Mouse (Mus musculus) embryonic facial prominence, embryonic 12.5 days (tissue): ENCODE measurements around the gene U2af1. TPM values are rescaled to one million over a fixed set of nuclear protein-coding genes. Genes with fewer than 3 reads are reported as not detected.
"Not testable (repeated sequence)": the region's sequence is repeated elsewhere in the genome, so short reads cannot be mapped to it uniquely, and the experiment has no call there.

Source experiments
- ATAC-seq: fragments of 200-750 bp; cut with Nextera tagmentation; 2 replicates; pipeline ENCODE4 v1.8.0; 2017; ENCODE audit not compliant: insufficient number of reproducible peaks, insufficient read depth, low FRiP score, low TSS enrichment
- H3K27ac ChIP-seq: fragments of 300-500 bp; sonication (generic); 2 replicates; pipeline ENCODE4 v1.5.1; 2016; ENCODE audit warnings: mild to moderate bottlenecking
- H3K27me3 ChIP-seq: fragments of 300-500 bp; sonication (generic); 2 replicates; pipeline ENCODE4 v1.6.1; 2016; ENCODE audit warnings: mild to moderate bottlenecking, moderate library complexity
- H3K36me3 ChIP-seq: fragments of 300-500 bp; sonication (generic); 2 replicates; pipeline ENCODE4 v1.6.1; 2016; ENCODE audit warnings: mild to moderate bottlenecking
- H3K4me1 ChIP-seq: fragments of 300-500 bp; sonication (generic); 2 replicates; pipeline ENCODE4 v1.6.1; 2016
- H3K4me2 ChIP-seq: fragments of 300-500 bp; sonication (generic); replicated peaks from 2 replicates; pipeline ENCODE4 v1.6.1; 2016; ENCODE audit warnings: mild to moderate bottlenecking, moderate library complexity
- H3K4me3 ChIP-seq: fragments of 300-500 bp; sonication (generic); 2 replicates; pipeline ENCODE4 v1.5.1; 2016; ENCODE audit warnings: mild to moderate bottlenecking
- H3K9ac ChIP-seq: fragments of 300-500 bp; sonication (generic); 2 replicates; pipeline ENCODE4 v1.6.1; 2016; ENCODE audit warnings: mild to moderate bottlenecking, moderate library complexity
- H3K9me3 ChIP-seq: fragments of 300-500 bp; sonication (generic); 2 replicates; pipeline ENCODE4 v1.6.1; 2016; ENCODE audit warnings: mild to moderate bottlenecking, moderate library complexity
- WGBS: fragments of 180-500 bp; shearing (Covaris S2); methylation state at CpG from one replicate; pipeline ENCODE4 v1.1.7; 2016; 5-methylcytosine and 5-hydroxymethylcytosine counted together
- polyA plus RNA-seq: library from polyadenylated mRNA; unstranded; fragments of >200 nt; fragmentation: Nextera tagmentation; extraction: Ambion mirVana; gene quantifications from 2 replicates; pipeline ENCODE4 v1.2.1, GENCODE M21; 2016

U2af1 gene
- polyA plus RNA-seq = 378 and 390 TPM in 2 replicates

- WGBS = under 1% methylated on average over 77 of the region's 77 CpGs
- peaks cover 9% of the 10 kb centered on the region for H3K4me1 ChIP-seq
- no peaks in the 10 kb centered on the region for H3K9me3 ChIP-seq
- peak within 1 kb of the TSS; percentile 65 for H3K4me2 ChIP-seq
- peaks cover 22% of the 10 kb centered on the region for H3K36me3 ChIP-seq
- peak within 1 kb of the TSS; percentile 88 for H3K27ac ChIP-seq
- H3K9ac ChIP-seq = peak within 1 kb of the TSS; percentile 99
- ATAC-seq = peak; percentile 98
- H3K27me3 ChIP-seq = no peaks in the 10 kb centered on the region
- peak within 1 kb of the TSS; percentile 100 for H3K4me3 ChIP-seq
Measured at GRCm38 (mm10) chr17:31658468-31659185, at the start of gene U2af1. U2af1 (minus strand) TSS chr17:31658892.

- Histone ChIP-seq H3K27ac (no peak overlapping the region), H3K9me3 (no peaks in the 10 kb centered on the region), H3K27me3 (no peaks in the 10 kb centered on the region), H3K4me2 (no peak overlapping the region), H3K9ac (no peak overlapping the region), H3K4me1 (0 out of 2 replicates have a peak, but pooled peaks cover 1% of the 10 kb centered on the region), H3K4me3 (no peak overlapping the region), H3K36me3 (no peaks in the 10 kb centered on the region)
- WGBS = 69% methylated on average over 20 of the region's 20 CpGs
- ATAC-seq = no peak
Measured at GRCm38 (mm10) chr17:31705271-31706020, 46.8 kb upstream of the U2af1 start.

- H3K27me3 ChIP-seq = no peaks in the 10 kb centered on the region
- H3K9me3 ChIP-seq = no peaks in the 10 kb centered on the region
- no peaks in the 10 kb centered on the region for H3K36me3 ChIP-seq
- H3K4me2 ChIP-seq = no peak overlapping the region
- no peak overlapping the region for H3K4me3 ChIP-seq
- ATAC-seq = no peak
- 72% methylated on average over 6 of the region's 6 CpGs for WGBS
- no peak overlapping the region for H3K27ac ChIP-seq
- H3K9ac ChIP-seq = no peak overlapping the region
- H3K4me1 ChIP-seq = no peaks in the 10 kb centered on the region
Measured at GRCm38 (mm10) chr17:31703276-31703980, 44.7 kb upstream of the U2af1 start.

- H3K27me3 ChIP-seq = no peaks in the 10 kb centered on the region
- H3K4me3 ChIP-seq = no peak overlapping the region
- H3K9me3 ChIP-seq = no peaks in the 10 kb centered on the region
- H3K27ac ChIP-seq = no peak overlapping the region
- H3K9ac ChIP-seq = no peak overlapping the region
- no peaks in the 10 kb centered on the region for H3K36me3 ChIP-seq
- ATAC-seq = no peak
- WGBS = 59% methylated on average over 11 of the region's 11 CpGs
- H3K4me1 ChIP-seq = peaks cover 11% of the 10 kb centered on the region
- H3K4me2 ChIP-seq = no peak overlapping the region
Measured at GRCm38 (mm10) chr17:31698347-31698746, 39.7 kb upstream of the U2af1 start.

GRCm38 (mm10) chr17:31695356-31695755 lies 36.7 kb upstream of the U2af1 start:
- H3K36me3 ChIP-seq, H3K9ac ChIP-seq, H3K9me3 ChIP-seq, H3K27me3 ChIP-seq, H3K4me3 ChIP-seq, H3K4me2 ChIP-seq, H3K27ac ChIP-seq, ATAC-seq: not testable (repeated sequence)
- H3K4me1 ChIP-seq = peaks cover 18% of the 10 kb centered on the region
- WGBS = 85% methylated on average over 7 of the region's 7 CpGs

- 88% methylated on average over 1 of the region's 1 CpGs for WGBS
- peaks cover 18% of the 10 kb centered on the region for H3K4me1 ChIP-seq
- no peaks in the 10 kb centered on the region for H3K27me3 ChIP-seq
- H3K9me3 ChIP-seq = no peaks in the 10 kb centered on the region
- no peak overlapping the region for H3K4me2 ChIP-seq
- no peaks in the 10 kb centered on the region for H3K36me3 ChIP-seq
- H3K4me3 ChIP-seq = no peak overlapping the region
- ATAC-seq = no peak
- no peak overlapping the region for H3K9ac ChIP-seq
- no peak overlapping the region for H3K27ac ChIP-seq
Measured at GRCm38 (mm10) chr17:31694949-31695348, 36.3 kb upstream of the U2af1 start.

GRCm38 (mm10) chr17:31694023-31694376 lies 35.3 kb upstream of the U2af1 start:
- Histone ChIP-seq H3K4me2 (0 out of 2 replicates have a peak overlapping the region, but pooled peaks have one; percentile 48), H3K27ac (no peak overlapping the region), H3K36me3 (no peaks in the 10 kb centered on the region), H3K9me3 (no peaks in the 10 kb centered on the region), H3K9ac (no peak overlapping the region), H3K27me3 (no peaks in the 10 kb centered on the region), H3K4me3 (no peak overlapping the region), H3K4me1 (peaks cover 18% of the 10 kb centered on the region)
- ATAC-seq = 0 out of 2 replicates have a peak, but pooled peaks have one; percentile 31
- WGBS = 70% methylated on average over 7 of the region's 7 CpGs

- Histone ChIP-seq H3K27me3 (no peaks in the 10 kb centered on the region), H3K27ac (no peak overlapping the region), H3K9ac (0 out of 2 replicates have a peak overlapping the region, but pooled peaks have one; percentile 24), H3K4me1 (peaks cover 18% of the 10 kb centered on the region), H3K4me2 (peak overlapping the region; percentile 48), H3K4me3 (no peak overlapping the region), H3K36me3 (no peaks in the 10 kb centered on the region), H3K9me3 (no peaks in the 10 kb centered on the region)
- 6% methylated on average over 20 of the region's 20 CpGs for WGBS
- peak; percentile 57 for ATAC-seq
Measured at GRCm38 (mm10) chr17:31693330-31694022, 34.8 kb upstream of the U2af1 start.

GRCm38 (mm10) chr17:31692918-31693317 lies 34.2 kb upstream of the U2af1 start:
- Histone ChIP-seq H3K27me3 (no peaks in the 10 kb centered on the region), H3K4me3 (no peak overlapping the region), H3K9ac (no peak overlapping the region), H3K4me1 (peaks cover 18% of the 10 kb centered on the region), H3K27ac (no peak overlapping the region), H3K36me3 (no peaks in the 10 kb centered on the region), H3K9me3 (no peaks in the 10 kb centered on the region), H3K4me2 (peak overlapping the region; percentile 48)
- ATAC-seq = no peak
- 40% methylated on average over 5 of the region's 5 CpGs for whole genome bisulfite sequencing

GRCm38 (mm10) chr17:31689606-31690005 lies 30.9 kb upstream of the U2af1 start:
- no peak overlapping the region for H3K4me3 ChIP-seq
- 85% methylated on average over 1 of the region's 1 CpGs for WGBS

GRCm38 (mm10) chr17:31688112-31688511 lies 29.4 kb upstream of the U2af1 start:
- WGBS = 69% methylated on average over 9 of the region's 9 CpGs
- Histone ChIP-seq H3K4me3 (no peak overlapping the region), H3K36me3 (no peaks in the 10 kb centered on the region), H3K27ac (no peak overlapping the region), H3K9ac (no peak overlapping the region), H3K4me1 (peaks cover 17% of the 10 kb centered on the region), H3K27me3 (no peaks in the 10 kb centered on the region), H3K9me3 (no peaks in the 10 kb centered on the region), H3K4me2 (no peak overlapping the region)
- ATAC-seq = no peak

More at GRCm38 (mm10) chr17:31689606-31690005, 30.9 kb upstream of the U2af1 start:
- Histone ChIP-seq H3K4me1 (peaks cover 30% of the 10 kb centered on the region), H3K27me3 (no peaks in the 10 kb centered on the region), H3K36me3 (no peaks in the 10 kb centered on the region), H3K4me2 (no peak overlapping the region), H3K9me3 (no peaks in the 10 kb centered on the region), H3K9ac (no peak overlapping the region), H3K27ac (no peak overlapping the region)
- ATAC-seq = no peak
